9 mouse cellular contexts compared by ENCODE assay signal in genomic region chr19:5751742-5752141, GRCm38 (mm10). TPM values are rescaled to one million over a fixed set of nuclear protein-coding genes. Genes with fewer than 3 reads are reported as not detected.
DNase-seq lines count a peak whose midpoint lies in the region; ATAC-seq and TF ChIP-seq lines count a peak whose summit lies in the region.
"Had no signal": no experiment of that assay in that cellular context is flagged by ENCODE, and none has a peak within 500 bp of the region (broad histone marks: within the 10 kb centered on the region; RNA-seq: fewer than 3 reads in every experiment).

No protein-coding gene starts in this region.

- peak overlapping the region in 1 of 3 experiments; percentile 26 for H3K4me3 ChIP-seq in CH12.LX (replicated peaks in 1 of 3; ENCODE audit: low read depth in 2 of 3, low read length in 2 of 3, poor library complexity in 1 of 3)
- H3K4me3 ChIP-seq in forebrain, embryonic 11.5 days (ENCODE audit: low read depth, low read length) = no peak overlapping the region
- peak overlapping the region; percentile 36 for H3K4me3 ChIP-seq in limb, embryonic 10.5 days

- in situ Hi-C loops in CH12.LX (cut with MboI; ENCODE audit: low pct_ligation_motif_present, low pct_unique_long_range_greater_than_20kb, low sequenced_read_pairs) = no loop called here

- TF ChIP-seq CTCF in CH12.LX (conservative IDR thresholded peaks at IDR 0.05 in 1 of 2, IDR thresholded peaks at IDR 0.05 in 1 of 2; ENCODE audit: low read depth in 2 of 2, low read length in 2 of 2) = no peak

- no peak for ATAC-seq in forebrain, embryonic 11.5 days (replicated peaks; ENCODE audit: low FRiP score)
- no peak for ATAC-seq in megakaryocyte-erythroid progenitor cell, adult 5-6 weeks (replicated peaks; ENCODE audit: low FRiP score, low TSS enrichment, poor library complexity, severe bottlenecking)

- peak overlapping the region; percentile 67 for H3K4me2 ChIP-seq in CH12.LX (ENCODE audit: insufficient read depth, low read depth, poor library complexity, severe bottlenecking)
- H3K4me2 ChIP-seq in forebrain, embryonic 11.5 days (ENCODE audit: low read depth, low read length, severe bottlenecking) = 0 out of 2 replicates have a peak overlapping the region, but pooled peaks have one; percentile 11

- H3K27ac ChIP-seq in CH12.LX (ENCODE audit: insufficient read depth, low read depth) = no peak overlapping the region
- H3K27ac ChIP-seq in forebrain, embryonic 11.5 days (ENCODE audit: low read depth, low read length) = no peak overlapping the region
- no peak overlapping the region for H3K27ac ChIP-seq in limb, embryonic 10.5 days

- no peak for TF ChIP-seq RAD21 in CH12.LX (IDR thresholded peaks at IDR 0.05; ENCODE audit: low read depth, low read length)

- no peak for TF ChIP-seq POLR2A in CH12.LX (IDR thresholded peaks at IDR 0.05; ENCODE audit: low read depth, low read length)

- H3K9me3 ChIP-seq in CH12.LX (replicated peaks; ENCODE audit: low read length) = no peaks in the 10 kb centered on the region
- H3K9me3 ChIP-seq in forebrain, embryonic 11.5 days (ENCODE audit: control insufficient read depth, low read length) = no peaks in the 10 kb centered on the region
- H3K9me3 ChIP-seq in limb, embryonic 10.5 days (replicated peaks) = no peaks in the 10 kb centered on the region

- peaks cover 56% of the 10 kb centered on the region for H3K27me3 ChIP-seq in CH12.LX (replicated peaks)
- peaks cover 34% of the 10 kb centered on the region for H3K27me3 ChIP-seq in forebrain, embryonic 11.5 days (ENCODE audit: control insufficient read depth, insufficient read depth, low read length)
- peaks cover 97% of the 10 kb centered on the region for H3K27me3 ChIP-seq in limb, embryonic 10.5 days (ENCODE audit: low read depth, poor library complexity, severe bottlenecking)

- H3K79me2 ChIP-seq in CH12.LX (replicated peaks; ENCODE audit: control insufficient read depth, extremely low read depth, insufficient read depth, poor library complexity, severe bottlenecking) = no peaks in the 10 kb centered on the region

- H3K4me1 ChIP-seq in CH12.LX (ENCODE audit: control insufficient read depth in 1 of 2, insufficient read depth in 2 of 2) = peaks cover 9 to 20% of the 10 kb centered on the region in 2 experiments
- H3K4me1 ChIP-seq in forebrain, embryonic 11.5 days (replicated peaks; ENCODE audit: control insufficient read depth, insufficient read depth, low read length) = peaks cover 8% of the 10 kb centered on the region
- H3K4me1 ChIP-seq in limb, embryonic 10.5 days = peaks cover 31% of the 10 kb centered on the region

- H3K9ac ChIP-seq in CH12.LX (ENCODE audit: insufficient read depth, low read depth) = no peak overlapping the region
- no peak overlapping the region for H3K9ac ChIP-seq in forebrain, embryonic 11.5 days (ENCODE audit: low read length)

- no peak for TF ChIP-seq EP300 in CH12.LX (IDR thresholded peaks at IDR 0.05; ENCODE audit: low read length)

- DNase-seq in cerebellum, postnatal 25 days = peak; percentile 34 to 61
- no peak for DNase-seq in cerebellum, adult 18-20 months
- DNase-seq in CH12.LX (ENCODE audit: extremely low read depth) = no peak
- DNase-seq in forebrain, embryonic 11.5 days (ENCODE audit: low spot score) = peak; percentile 71
- peak; percentile 57 for DNase-seq in limb, embryonic 10.5 days (ENCODE audit: low spot score)
- peak; percentile 23 for DNase-seq in neural tube, embryonic 10.5 days (ENCODE audit: extremely low spot score, low spot score)
- DNase-seq in right cerebral cortex, postnatal 10 days (ENCODE audit: low spot score in 2 of 2) = no peak

- peaks cover 0 to 4% of the 10 kb centered on the region in 2 experiments for H3K36me3 ChIP-seq in CH12.LX (replicated peaks in 1 of 2; ENCODE audit: control insufficient read depth in 1 of 2, insufficient read depth in 1 of 2, low read length in 1 of 2)
- H3K36me3 ChIP-seq in forebrain, embryonic 11.5 days (ENCODE audit: control insufficient read depth, insufficient read depth, low read length) = no peaks in the 10 kb centered on the region
- H3K36me3 ChIP-seq in limb, embryonic 10.5 days = no peaks in the 10 kb centered on the region

- dilution Hi-C loops in CH12.LX (cut with MboI; ENCODE audit: extremely low pct_ligation_motif_present, extremely low pct_unique_long_range_greater_than_20kb, low sequenced_read_pairs) = no loop called here

- WGBS in forebrain, embryonic 11.5 days = 6% methylated on average over 20 of the region's 20 CpGs
- WGBS in limb, embryonic 10.5 days = 5% methylated on average over 19 of the region's 20 CpGs

TF ChIP-seq in CH12.LX, 34 proteins besides CTCF, POLR2A, EP300 and RAD21:
- TF ChIP-seq KAT2A (IDR thresholded peaks at IDR 0.05; ENCODE audit: insufficient replicate concordance, low read length) (no peak), BHLHE40 (IDR thresholded peaks at IDR 0.05; ENCODE audit: low read depth, low read length) (0 out of 2 replicates have a peak, but pooled peaks have one; percentile 4)
TF ChIP-seq in CH12.LX: peak in this region for 1.

RNA-seq across cellular contexts. Expression of gene Ltbp3, which starts 11.0 kb away (rescaled TPM):
- total RNA-seq in CH12.LX (2012; rRNA removed) = 0.17 and 0.51 TPM in 2 replicates
- total RNA-seq in CH12.LX (2014; rRNA removed) = not detected in 2 replicates
- not detected in 2 replicates for polyA plus RNA-seq in CH12.LX (2012; ENCODE audit: insufficient read length, low read depth)
- 5.0 and 5.5 TPM in 2 replicates for polyA plus RNA-seq in forebrain, embryonic 11.5 days (2014; fragmentation: Nextera tagmentation; extraction: Ambion mirVana)
- polyA plus RNA-seq in limb, embryonic 10.5 days (2016; fragmentation: Nextera tagmentation; extraction: Ambion mirVana) = 2.2 and 3.4 TPM in 2 replicates
- total RNA-seq in megakaryocyte-erythroid progenitor cell, adult 5-6 weeks (2014; fragmentation: Nextera tagmentation) = 3.5 and 4.4 TPM in 2 replicates
- 3.4 TPM in 2 replicates for total RNA-seq in megakaryocyte-erythroid progenitor cell, adult 5-6 weeks (2017)

RNA-seq across cellular contexts. Expression of gene Scyl1, which starts 19.5 kb away (rescaled TPM):
- total RNA-seq in CH12.LX (2012; rRNA removed) (49.8 and 55.0 TPM in 2 replicates), CH12.LX (2014; rRNA removed) (35.1 and 37.6 TPM in 2 replicates)
- polyA plus RNA-seq in CH12.LX (2012; ENCODE audit: insufficient read length, low read depth) = 49.1 and 56.1 TPM in 2 replicates
- 65.2 and 66.3 TPM in 2 replicates for polyA plus RNA-seq in forebrain, embryonic 11.5 days (2014; fragmentation: Nextera tagmentation; extraction: Ambion mirVana)
- 71.6 and 78.5 TPM in 2 replicates for polyA plus RNA-seq in limb, embryonic 10.5 days (2016; fragmentation: Nextera tagmentation; extraction: Ambion mirVana)
- total RNA-seq in megakaryocyte-erythroid progenitor cell, adult 5-6 weeks (2014; fragmentation: Nextera tagmentation) = 28.7 and 43.4 TPM in 2 replicates
- 20.2 and 23.1 TPM in 2 replicates for total RNA-seq in megakaryocyte-erythroid progenitor cell, adult 5-6 weeks (2017)

RNA-seq across cellular contexts. Expression of gene Fam89b, which starts 22.3 kb away (rescaled TPM):
- total RNA-seq in CH12.LX (2012; rRNA removed) (13.4 and 14.5 TPM in 2 replicates), CH12.LX (2014; rRNA removed) (7.5 and 9.2 TPM in 2 replicates)
- 4.7 and 7.5 TPM in 2 replicates for polyA plus RNA-seq in CH12.LX (2012; ENCODE audit: insufficient read length, low read depth)
- 140 and 162 TPM in 2 replicates for polyA plus RNA-seq in forebrain, embryonic 11.5 days (2014; fragmentation: Nextera tagmentation; extraction: Ambion mirVana)
- polyA plus RNA-seq in limb, embryonic 10.5 days (2016; fragmentation: Nextera tagmentation; extraction: Ambion mirVana) = 158 TPM in 2 replicates
- 34.3 and 35.1 TPM in 2 replicates for total RNA-seq in megakaryocyte-erythroid progenitor cell, adult 5-6 weeks (2014; fragmentation: Nextera tagmentation)
- total RNA-seq in megakaryocyte-erythroid progenitor cell, adult 5-6 weeks (2017) = 12.5 and 13.3 TPM in 2 replicates

RNA-seq across cellular contexts. Expression of gene Ehbp1l1, which starts 25.6 kb away (rescaled TPM):
- total RNA-seq in CH12.LX (2012; rRNA removed) = 52.1 and 57.0 TPM in 2 replicates
- 26.9 and 30.4 TPM in 2 replicates for total RNA-seq in CH12.LX (2014; rRNA removed)
- 62.6 and 71.9 TPM in 2 replicates for polyA plus RNA-seq in CH12.LX (2012; ENCODE audit: insufficient read length, low read depth)
- 6.8 and 7.4 TPM in 2 replicates for polyA plus RNA-seq in forebrain, embryonic 11.5 days (2014; fragmentation: Nextera tagmentation; extraction: Ambion mirVana)
- polyA plus RNA-seq in limb, embryonic 10.5 days (2016; fragmentation: Nextera tagmentation; extraction: Ambion mirVana) = 8.4 and 9.2 TPM in 2 replicates
- 43.9 and 46.1 TPM in 2 replicates for total RNA-seq in megakaryocyte-erythroid progenitor cell, adult 5-6 weeks (2014; fragmentation: Nextera tagmentation)
- total RNA-seq in megakaryocyte-erythroid progenitor cell, adult 5-6 weeks (2017) = 42.4 and 43.6 TPM in 2 replicates

RNA-seq across cellular contexts. Expression of gene Kcnk7, which starts 47.6 kb away (rescaled TPM):
- total RNA-seq in CH12.LX (2012; rRNA removed) (not detected in 2 replicates), CH12.LX (2014; rRNA removed) (not detected in 2 replicates)
- 0.26 and 0.30 TPM in 2 replicates for polyA plus RNA-seq in CH12.LX (2012; ENCODE audit: insufficient read length, low read depth)
- not detected in 2 replicates for polyA plus RNA-seq in forebrain, embryonic 11.5 days (2014; fragmentation: Nextera tagmentation; extraction: Ambion mirVana)
- polyA plus RNA-seq in limb, embryonic 10.5 days (2016; fragmentation: Nextera tagmentation; extraction: Ambion mirVana) = not detected in 2 replicates
- total RNA-seq in megakaryocyte-erythroid progenitor cell, adult 5-6 weeks (2014; fragmentation: Nextera tagmentation) = not detected in 2 replicates
- 0.19 TPM in 1 of 2 replicates, not detected in the other for total RNA-seq in megakaryocyte-erythroid progenitor cell, adult 5-6 weeks (2017)
- polyA plus RNA-seq: neural tube, embryonic 14.5 days had no signal

Comparison
In these comparisons a context has a peak if more than half of its experiments do, and no peak if none do; other contexts are left out.
1. DNase-seq: peak in cerebellum, postnatal 25 days (2 of 2), forebrain, embryonic 11.5 days (single experiment), limb, embryonic 10.5 days (single experiment) and neural tube, embryonic 10.5 days (single experiment); none in cerebellum, adult 18-20 months (0 of 2), CH12.LX (single experiment) and right cerebral cortex, postnatal 10 days (0 of 2).
2. RNA of gene Fam89b, which starts 22.3 kb away (polyA plus RNA-seq): 158 TPM in limb, embryonic 10.5 days and 140 to 162 TPM in forebrain, embryonic 11.5 days; 4.7 to 7.5 TPM in CH12.LX; every median in the first group is over 10 times any median in the second.